Mouse (Mus musculus) embryonic facial prominence, embryonic 10.5 days (tissue): ENCODE results near the gene Fam20b. TPM values are rescaled to one million over a fixed set of nuclear protein-coding genes. Genes with fewer than 3 reads are reported as not detected.

Source experiments
- DNase-seq: peaks from one replicate; pipeline ENCODE4 v3.0.0-alpha.2; 2017; ENCODE audit warnings: low spot score
- H3K27ac ChIP-seq: fragments of 300-500 bp; sonication (generic); replicated peaks from 2 replicates; pipeline ENCODE4 v1.5.1; 2016; ENCODE audit warnings: mild to moderate bottlenecking
- H3K27me3 ChIP-seq: fragments of 300-500 bp; sonication (generic); replicated peaks from 2 replicates; pipeline ENCODE4 v1.6.1; 2016; ENCODE audit warnings: low read depth, mild to moderate bottlenecking; ENCODE audit not compliant: poor library complexity, severe bottlenecking
- H3K36me3 ChIP-seq: fragments of 300-500 bp; sonication (generic); replicated peaks from 2 replicates; pipeline ENCODE4 v1.6.1; 2016; ENCODE audit warnings: mild to moderate bottlenecking, moderate library complexity
- H3K4me1 ChIP-seq: fragments of 300-500 bp; sonication (generic); 2 replicates; pipeline ENCODE4 v1.6.1; 2016
- H3K4me3 ChIP-seq: fragments of 300-500 bp; sonication (generic); 2 replicates; pipeline ENCODE4 v1.5.1; 2016; ENCODE audit warnings: mild to moderate bottlenecking, moderate library complexity
- H3K9me3 ChIP-seq: fragments of 300-500 bp; sonication (generic); 2 replicates; pipeline ENCODE4 v1.6.1; 2016; ENCODE audit warnings: mild to moderate bottlenecking
- WGBS: fragments of 180-500 bp; shearing (Covaris S2); methylation state at CpG from one replicate; pipeline ENCODE4 v1.1.7; 2016; 5-methylcytosine and 5-hydroxymethylcytosine counted together
- polyA plus RNA-seq: library from polyadenylated mRNA; unstranded; fragments of >200 nt; fragmentation: Nextera tagmentation; extraction: Ambion mirVana; gene quantifications from 2 replicates; pipeline ENCODE4 v1.2.1, GENCODE M21; 2016

The Fam20b gene
- polyA plus RNA-seq, 1 experiment from 2014 or later = 18.0 TPM

DNA sequence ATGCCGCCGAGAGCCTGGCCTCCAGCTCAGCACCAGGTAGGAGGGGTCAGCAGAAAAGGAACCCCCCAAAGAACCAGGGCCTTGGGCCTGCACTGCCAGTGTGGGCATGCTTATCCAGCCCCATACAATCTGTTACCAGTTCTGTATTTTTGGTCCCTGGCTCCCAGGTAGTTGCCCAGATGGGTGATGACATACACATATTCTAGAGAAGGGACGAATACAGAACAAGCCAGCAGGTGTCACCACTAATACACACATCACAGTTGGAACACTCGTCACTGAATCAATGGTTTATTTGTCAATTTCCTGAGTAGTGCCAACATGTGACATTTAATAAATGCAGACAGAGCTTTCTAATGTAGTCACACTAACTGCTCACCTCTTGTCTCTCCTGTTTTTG, 78.3 kb downstream of the Fam20b start:
- Histone ChIP-seq H3K27me3 (no peaks in the 10 kb centered on the region), H3K4me1 (peaks cover 26% of the 10 kb centered on the region), H3K27ac (no peak overlapping the region), H3K4me3 (no peak overlapping the region), H3K9me3 (no peaks in the 10 kb centered on the region), H3K36me3 (peaks cover 73% of the 10 kb centered on the region)
- no peak for DNase-seq
- WGBS = 78% methylated on average over 4 of the region's 4 CpGs

DNA sequence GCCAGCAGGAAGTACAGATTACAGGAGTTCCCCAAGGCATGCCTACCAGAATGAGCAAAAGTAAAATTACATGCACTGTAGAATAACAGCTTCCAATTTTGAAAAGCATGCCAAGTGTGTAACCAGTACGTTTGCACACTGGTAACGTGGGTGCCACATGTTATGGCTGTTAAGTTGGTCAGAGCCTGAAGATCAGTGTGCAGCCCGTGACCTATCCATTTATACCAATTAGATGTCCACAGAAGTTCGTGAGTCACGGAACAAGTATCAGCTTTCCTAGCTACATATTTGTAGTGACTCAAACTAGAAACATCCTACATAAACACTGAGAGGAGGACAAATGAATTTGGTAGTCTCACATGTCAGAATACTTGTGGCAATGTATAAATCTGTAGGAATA, 79.4 kb downstream of the Fam20b start:
- Histone ChIP-seq H3K4me1 (peaks cover 24% of the 10 kb centered on the region), H3K27ac (no peak overlapping the region), H3K36me3 (peaks cover 85% of the 10 kb centered on the region), H3K27me3 (no peaks in the 10 kb centered on the region), H3K4me3 (no peak overlapping the region), H3K9me3 (no peaks in the 10 kb centered on the region)
- WGBS = 84% methylated on average over 5 of the region's 5 CpGs
- DNase-seq = no peak

DNA sequence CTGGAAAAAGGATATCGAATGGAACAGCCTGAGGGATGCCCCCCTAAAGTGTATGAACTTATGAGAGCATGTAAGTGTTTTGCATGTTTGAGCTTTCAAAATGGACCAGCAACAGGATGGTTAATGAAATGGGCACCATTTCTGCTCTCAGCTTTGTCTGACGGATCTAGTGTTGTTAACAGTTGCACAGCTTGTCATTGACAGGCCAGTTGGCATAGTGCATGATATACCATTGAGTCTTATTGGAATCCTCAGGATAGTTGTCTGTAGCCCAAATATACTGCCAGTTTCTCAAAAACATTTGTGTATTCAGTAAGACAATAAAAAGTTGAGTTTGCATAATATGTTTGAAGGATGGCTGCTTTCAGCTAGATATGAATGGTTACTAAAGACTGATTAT, 83.7 kb downstream of the Fam20b start:
- no peak overlapping the region for H3K27ac ChIP-seq
- WGBS = 89% methylated on average over 2 of the region's 2 CpGs
- H3K4me3 ChIP-seq = no peak overlapping the region
- peaks cover 89% of the 10 kb centered on the region for H3K36me3 ChIP-seq
- H3K27me3 ChIP-seq = no peaks in the 10 kb centered on the region
- no peak for DNase-seq
- H3K9me3 ChIP-seq = peaks cover 5% of the 10 kb centered on the region; the same call in 1 of the 2 replicates
- no peaks in the 10 kb centered on the region for H3K4me1 ChIP-seq

DNA sequence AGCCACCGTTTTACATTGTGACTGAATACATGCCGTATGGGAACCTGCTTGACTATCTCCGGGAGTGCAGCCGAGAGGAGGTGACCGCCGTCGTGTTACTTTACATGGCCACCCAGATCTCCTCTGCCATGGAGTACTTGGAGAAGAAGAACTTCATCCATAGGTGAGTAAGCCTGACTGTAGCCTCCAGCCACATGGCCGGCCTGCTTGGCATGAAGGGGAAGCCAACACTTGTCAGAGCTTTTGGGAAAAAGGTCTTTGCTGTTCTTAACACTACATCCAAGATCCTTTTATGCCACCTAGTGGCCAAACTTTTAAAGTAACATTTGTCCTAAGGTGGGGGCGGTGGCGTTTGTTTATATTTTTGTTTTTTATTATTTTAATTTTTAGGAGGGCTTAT, 85.8 kb downstream of the Fam20b start:
- H3K36me3 ChIP-seq = peaks cover 85% of the 10 kb centered on the region

DNA sequence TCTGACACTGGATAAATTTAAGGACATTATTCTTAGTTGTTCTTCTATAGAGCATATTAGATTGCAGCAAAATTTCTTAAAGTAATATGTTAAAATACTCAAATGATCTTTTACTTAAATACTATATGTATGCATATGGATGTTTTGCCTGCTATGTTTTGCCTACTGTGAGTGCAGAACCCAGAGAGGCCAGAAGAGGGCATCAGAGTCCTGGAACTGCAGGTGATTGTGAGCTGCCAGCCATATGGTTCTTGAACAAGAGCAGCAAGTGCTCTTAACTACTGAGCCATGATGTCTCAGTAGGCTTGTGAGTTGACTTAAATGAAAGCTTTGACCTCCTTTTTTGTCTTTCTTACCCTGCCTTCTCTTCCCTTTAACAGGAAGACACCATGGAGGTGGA, 87.9 kb downstream of the Fam20b start:
- no peak for DNase-seq
- Histone ChIP-seq H3K4me1 (no peaks in the 10 kb centered on the region), H3K27ac (no peak overlapping the region), H3K27me3 (no peaks in the 10 kb centered on the region), H3K36me3 (peaks cover 75% of the 10 kb centered on the region), H3K4me3 (no peak overlapping the region), H3K9me3 (peaks cover 5% of the 10 kb centered on the region; the same call in 1 of the 2 replicates)

More for the DNA sequence above, 85.8 kb downstream of the Fam20b start:
- H3K27me3 ChIP-seq = no peaks in the 10 kb centered on the region
- no peak overlapping the region for H3K4me3 ChIP-seq
- no peak overlapping the region for H3K27ac ChIP-seq
- no peaks in the 10 kb centered on the region for H3K4me1 ChIP-seq
- peaks cover 5% of the 10 kb centered on the region; the same call in 1 of the 2 replicates for H3K9me3 ChIP-seq
- 79% methylated on average over 10 of the region's 10 CpGs for WGBS
- DNase-seq = no peak

DNA sequence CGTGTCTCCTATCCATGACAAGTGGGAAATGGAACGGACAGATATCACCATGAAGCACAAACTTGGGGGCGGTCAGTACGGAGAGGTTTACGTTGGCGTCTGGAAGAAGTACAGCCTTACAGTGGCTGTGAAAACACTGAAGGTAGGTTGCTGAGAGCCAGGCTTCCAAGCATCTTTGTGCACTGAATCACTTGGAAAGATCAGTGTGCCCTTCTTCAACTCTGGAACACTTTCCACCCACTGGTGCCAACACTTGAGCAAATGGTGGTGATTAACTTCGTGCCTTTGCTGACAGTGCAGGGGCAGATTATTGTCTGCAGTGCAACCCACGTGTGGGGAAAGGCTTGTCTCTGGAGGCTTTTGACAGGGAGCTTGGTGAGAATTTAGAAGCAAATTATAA, 88.9 kb downstream of the Fam20b start:
- H3K4me3 ChIP-seq = no peak overlapping the region
- no peaks in the 10 kb centered on the region for H3K27me3 ChIP-seq
- H3K9me3 ChIP-seq = peaks cover 5% of the 10 kb centered on the region; the same call in 1 of the 2 replicates
- peaks cover 75% of the 10 kb centered on the region for H3K36me3 ChIP-seq
- H3K27ac ChIP-seq = no peak overlapping the region
- no peak for DNase-seq
- WGBS = 94% methylated on average over 8 of the region's 8 CpGs
- no peaks in the 10 kb centered on the region for H3K4me1 ChIP-seq

Other genes starting within 250 kb of the Fam20b start
- 27.2 and 29.2 TPM in 2 replicates for gene Soat1, start 244.8 kb downstream of the Fam20b start, polyA plus RNA-seq
- gene Gm10031, start 195.1 kb downstream of the Fam20b start, polyA plus RNA-seq = 0.40 and 0.47 TPM in 2 replicates
- 5.8 and 6.0 TPM in 2 replicates for gene Abl2, start 160.3 kb downstream of the Fam20b start, polyA plus RNA-seq
- gene Tor3a, start 44.7 kb downstream of the Fam20b start, polyA plus RNA-seq = 3.5 and 4.6 TPM in 2 replicates
- gene Angptl1, start 119.5 kb upstream of the Fam20b start, polyA plus RNA-seq = 4.3 and 5.6 TPM in 2 replicates
- gene Ralgps2, start 220.5 kb upstream of the Fam20b start, polyA plus RNA-seq = 84.0 and 90.1 TPM in 2 replicates